Mouse (Mus musculus): ENCODE data around the gene Mn1.

GRCm38 (mm10) chr5:111454876-111455275, 37.7 kb downstream of the Mn1 start:
- TF ChIP-seq CTCF (IDR thresholded peaks at IDR 0.05; ENCODE audit: extremely low read depth, insufficient read depth, low read length): no peak
- no peak for TF ChIP-seq POLR2A (IDR thresholded peaks at IDR 0.05; ENCODE audit: extremely low read depth, insufficient read depth, low read length)

Data from cortical plate, adult 2 months (tissue).